Mouse (Mus musculus): ENCODE measurements around the gene Rexo5.

The Rexo5 gene

GRCm38 (mm10) chr7:119793586-119794250, at the start of gene Rexo5, which contains the start of gene Eri2:
TSS of gene Rexo5 (plus strand) at chr7:119794006.
TSS of gene Eri2 (minus strand) at chr7:119794058.
- in situ Hi-C loops (cut with MboI; ENCODE audit: unreplicated experiment in 2 of 2): loop anchor here in 1 of 2 experiments (10.0 kb wide), 1 partner anchor 1051 kb away; the partner anchor contains the start of gene Eef2k

GRCm38 (mm10) chr7:119744321-119744720, 49.5 kb upstream of the Rexo5 start:
- in situ Hi-C loops (cut with MboI; ENCODE audit: unreplicated experiment in 2 of 2): no loop called here

- in situ Hi-C loops (cut with MboI; ENCODE audit: unreplicated experiment in 2 of 2): no loop called here
Observed at GRCm38 (mm10) chr7:119745869-119746268, 47.9 kb upstream of the Rexo5 start.

- in situ Hi-C loops (cut with MboI; ENCODE audit: unreplicated experiment in 2 of 2): no loop called here
Observed at GRCm38 (mm10) chr7:119748761-119749160, 45.0 kb upstream of the Rexo5 start.

GRCm38 (mm10) chr7:119749942-119750341, 43.9 kb upstream of the Rexo5 start:
- in situ Hi-C loops (cut with MboI; ENCODE audit: unreplicated experiment in 2 of 2): no loop called here

GRCm38 (mm10) chr7:119753696-119754095, 40.1 kb upstream of the Rexo5 start:
- in situ Hi-C loops (cut with MboI; ENCODE audit: unreplicated experiment in 2 of 2): no loop called here

GRCm38 (mm10) chr7:119760527-119760951, 33.3 kb upstream of the Rexo5 start, which contains the start of gene Acsm3:
TSS of gene Acsm3 (plus strand) at chr7:119760923.
- in situ Hi-C loops (cut with MboI; ENCODE audit: unreplicated experiment in 2 of 2): no loop called here

- in situ Hi-C loops (cut with MboI; ENCODE audit: unreplicated experiment in 2 of 2): no loop called here
Observed at GRCm38 (mm10) chr7:119762166-119762697, 31.6 kb upstream of the Rexo5 start.

- in situ Hi-C loops (cut with MboI; ENCODE audit: unreplicated experiment in 2 of 2): no loop called here
Observed at GRCm38 (mm10) chr7:119764377-119764776, 29.4 kb upstream of the Rexo5 start.

- in situ Hi-C loops (cut with MboI; ENCODE audit: unreplicated experiment in 2 of 2): no loop called here
Observed at GRCm38 (mm10) chr7:119766996-119767395, 26.8 kb upstream of the Rexo5 start.

GRCm38 (mm10) chr7:119769895-119770294, 23.9 kb upstream of the Rexo5 start:
- in situ Hi-C loops (cut with MboI; ENCODE audit: unreplicated experiment in 2 of 2): no loop called here

- in situ Hi-C loops (cut with MboI; ENCODE audit: unreplicated experiment in 2 of 2): no loop called here
Observed at GRCm38 (mm10) chr7:119783453-119783852, 10.4 kb upstream of the Rexo5 start.

- in situ Hi-C loops (cut with MboI; ENCODE audit: unreplicated experiment in 2 of 2): no loop called here
Observed at GRCm38 (mm10) chr7:119784908-119785307, 8.9 kb upstream of the Rexo5 start.

- in situ Hi-C loops (cut with MboI; ENCODE audit: unreplicated experiment in 2 of 2): no loop called here
Observed at GRCm38 (mm10) chr7:119789024-119789423, 4.8 kb upstream of the Rexo5 start.

- in situ Hi-C loops (cut with MboI; ENCODE audit: unreplicated experiment in 2 of 2): loop anchor here in 1 of 2 experiments (10.0 kb wide), 1 partner anchor 1051 kb away; the partner anchor contains the start of gene Eef2k
Observed at GRCm38 (mm10) chr7:119794251-119794638, 439 bp downstream of the Rexo5 start.

GRCm38 (mm10) chr7:119795311-119795710, 1.5 kb downstream of the Rexo5 start:
- in situ Hi-C loops (cut with MboI; ENCODE audit: unreplicated experiment in 2 of 2): loop anchor here in 1 of 2 experiments (10.0 kb wide), 1 partner anchor 1049 kb away; the partner anchor contains the start of gene Eef2k

GRCm38 (mm10) chr7:119800488-119800887, 6.7 kb downstream of the Rexo5 start:
- in situ Hi-C loops (cut with MboI; ENCODE audit: unreplicated experiment in 2 of 2): no loop called here

GRCm38 (mm10) chr7:119800991-119801390, 7.2 kb downstream of the Rexo5 start:
- in situ Hi-C loops (cut with MboI; ENCODE audit: unreplicated experiment in 2 of 2): no loop called here

- in situ Hi-C loops (cut with MboI; ENCODE audit: unreplicated experiment in 2 of 2): no loop called here
Observed at GRCm38 (mm10) chr7:119807396-119807795, 13.6 kb downstream of the Rexo5 start.

GRCm38 (mm10) chr7:119808723-119809122, 14.9 kb downstream of the Rexo5 start:
- in situ Hi-C loops (cut with MboI; ENCODE audit: unreplicated experiment in 2 of 2): no loop called here

- in situ Hi-C loops (cut with MboI; ENCODE audit: unreplicated experiment in 2 of 2): loop anchor here in 1 of 2 experiments (25.0 kb wide), 1 partner anchor 823 kb away; no protein-coding TSS in a partner anchor
Observed at GRCm38 (mm10) chr7:119835371-119835770, 41.6 kb downstream of the Rexo5 start.
